Mouse (Mus musculus): Measurements from ENCODE around the gene Gm49510. TPM values are rescaled to one million over a fixed set of nuclear protein-coding genes. Genes with fewer than 3 reads are reported as not detected.

Gene Gm49510
- polyA plus RNA-seq, 1 experiment from 2014 or later: 1.0 TPM

- DNase-seq (ENCODE audit: low spot score): no peak
- H3K27me3 ChIP-seq (ENCODE audit: control insufficient read depth, insufficient read depth, low read length): no peaks in the 10 kb centered on the region
- no peaks in the 10 kb centered on the region for H3K9me3 ChIP-seq (ENCODE audit: control insufficient read depth, low read length)
- no peak for ATAC-seq (ENCODE audit: insufficient number of reproducible peaks, low FRiP score, low TSS enrichment, low read depth)
- H3K9ac ChIP-seq (ENCODE audit: low read length): no peak overlapping the region
- WGBS: 85% methylated on average over 5 of the region's 5 CpGs
- no peaks in the 10 kb centered on the region for H3K36me3 ChIP-seq (ENCODE audit: control insufficient read depth, insufficient read depth, low read length)
- H3K4me3 ChIP-seq (ENCODE audit: low read depth, low read length): no peak overlapping the region
- no peak overlapping the region for H3K27ac ChIP-seq (replicated peaks; ENCODE audit: low read depth, low read length)
- H3K4me1 ChIP-seq (ENCODE audit: control insufficient read depth, insufficient read depth, low read length): no peaks in the 10 kb centered on the region
- H3K4me2 ChIP-seq (ENCODE audit: low read depth, severe bottlenecking): no peak overlapping the region
These were observed 37.2 kb upstream of the Gm49510 start for GRCm38 (mm10) chr15:78862280-78862679.

- no peak for ATAC-seq (ENCODE audit: insufficient number of reproducible peaks, low FRiP score, low TSS enrichment, low read depth)
- Histone ChIP-seq H3K27me3 (ENCODE audit: control insufficient read depth, insufficient read depth, low read length) (no peaks in the 10 kb centered on the region), H3K36me3 (ENCODE audit: control insufficient read depth, insufficient read depth, low read length) (no peaks in the 10 kb centered on the region), H3K4me1 (ENCODE audit: control insufficient read depth, insufficient read depth, low read length) (no peaks in the 10 kb centered on the region), H3K4me2 (ENCODE audit: low read depth, severe bottlenecking) (no peak overlapping the region), H3K4me3 (ENCODE audit: low read depth, low read length) (no peak overlapping the region), H3K27ac (replicated peaks; ENCODE audit: low read depth, low read length) (no peak overlapping the region), H3K9ac (ENCODE audit: low read length) (no peak overlapping the region), H3K9me3 (ENCODE audit: control insufficient read depth, low read length) (no peaks in the 10 kb centered on the region)
- DNase-seq (ENCODE audit: low spot score): no peak
- 79% methylated on average over 2 of the region's 2 CpGs for WGBS
These were observed 36.3 kb upstream of the Gm49510 start for GRCm38 (mm10) chr15:78863154-78863553.

- no peak for ATAC-seq (ENCODE audit: insufficient number of reproducible peaks, low FRiP score, low TSS enrichment, low read depth)
- no peak overlapping the region for H3K4me2 ChIP-seq (ENCODE audit: low read depth, severe bottlenecking)
- WGBS: 50% methylated on average over 13 of the region's 13 CpGs
- no peak overlapping the region for H3K9ac ChIP-seq (ENCODE audit: low read length)
- no peak overlapping the region for H3K27ac ChIP-seq (replicated peaks; ENCODE audit: low read depth, low read length)
- H3K4me3 ChIP-seq (ENCODE audit: low read depth, low read length): no peak overlapping the region
- DNase-seq (ENCODE audit: low spot score): no peak
- no peaks in the 10 kb centered on the region for H3K9me3 ChIP-seq (ENCODE audit: control insufficient read depth, low read length)
- no peaks in the 10 kb centered on the region for H3K36me3 ChIP-seq (ENCODE audit: control insufficient read depth, insufficient read depth, low read length)
- H3K27me3 ChIP-seq (ENCODE audit: control insufficient read depth, insufficient read depth, low read length): no peaks in the 10 kb centered on the region
- H3K4me1 ChIP-seq (ENCODE audit: control insufficient read depth, insufficient read depth, low read length): peaks cover 4% of the 10 kb centered on the region; the same call in 1 of the 2 replicates
These were observed 35.6 kb upstream of the Gm49510 start for GRCm38 (mm10) chr15:78863852-78864253.

- Histone ChIP-seq H3K4me3 (ENCODE audit: low read depth, low read length) (no peak overlapping the region), H3K9me3 (ENCODE audit: control insufficient read depth, low read length) (no peaks in the 10 kb centered on the region), H3K4me1 (ENCODE audit: control insufficient read depth, insufficient read depth, low read length) (peaks cover 6% of the 10 kb centered on the region; the same call in 1 of the 2 replicates), H3K27me3 (ENCODE audit: control insufficient read depth, insufficient read depth, low read length) (no peaks in the 10 kb centered on the region), H3K9ac (ENCODE audit: low read length) (no peak overlapping the region; the same call in 1 of the 2 replicates), H3K27ac (replicated peaks; ENCODE audit: low read depth, low read length) (peak overlapping the region; percentile 85), H3K4me2 (ENCODE audit: low read depth, severe bottlenecking) (peak overlapping the region; percentile 16; the same call in 1 of the 2 replicates), H3K36me3 (ENCODE audit: control insufficient read depth, insufficient read depth, low read length) (no peaks in the 10 kb centered on the region)
- DNase-seq (ENCODE audit: low spot score) (peak; percentile 82), ATAC-seq (ENCODE audit: insufficient number of reproducible peaks, low FRiP score, low TSS enrichment, low read depth) (peak; percentile 58; the same call in 1 of the 2 replicates)
- 14% methylated on average over 9 of the region's 9 CpGs for WGBS
These were observed 31.1 kb upstream of the Gm49510 start for GRCm38 (mm10) chr15:78868398-78868797.

- no peaks in the 10 kb centered on the region for H3K27me3 ChIP-seq (ENCODE audit: control insufficient read depth, insufficient read depth, low read length)
- peaks cover 6% of the 10 kb centered on the region; the same call in 1 of the 2 replicates for H3K4me1 ChIP-seq (ENCODE audit: control insufficient read depth, insufficient read depth, low read length)
- DNase-seq (ENCODE audit: low spot score): peak; percentile 45
- H3K27ac ChIP-seq (replicated peaks; ENCODE audit: low read depth, low read length): peak overlapping the region; percentile 85
- ATAC-seq (ENCODE audit: insufficient number of reproducible peaks, low FRiP score, low TSS enrichment, low read depth): peak; percentile 32; the same call in 1 of the 2 replicates
- 61% methylated on average over 7 of the region's 7 CpGs for WGBS
- no peaks in the 10 kb centered on the region for H3K9me3 ChIP-seq (ENCODE audit: control insufficient read depth, low read length)
- H3K4me2 ChIP-seq (ENCODE audit: low read depth, severe bottlenecking): peak overlapping the region; percentile 16; the same call in 1 of the 2 replicates
- no peak overlapping the region for H3K4me3 ChIP-seq (ENCODE audit: low read depth, low read length)
- no peak overlapping the region; the same call in 1 of the 2 replicates for H3K9ac ChIP-seq (ENCODE audit: low read length)
- H3K36me3 ChIP-seq (ENCODE audit: control insufficient read depth, insufficient read depth, low read length): no peaks in the 10 kb centered on the region
These were observed 30.6 kb upstream of the Gm49510 start for GRCm38 (mm10) chr15:78868826-78869233.

- no peak overlapping the region for H3K27ac ChIP-seq (replicated peaks; ENCODE audit: low read depth, low read length)
- peak; percentile 66 for DNase-seq (ENCODE audit: low spot score)
- peaks cover 6% of the 10 kb centered on the region; the same call in 1 of the 2 replicates for H3K4me1 ChIP-seq (ENCODE audit: control insufficient read depth, insufficient read depth, low read length)
- H3K9me3 ChIP-seq (ENCODE audit: control insufficient read depth, low read length): no peaks in the 10 kb centered on the region
- WGBS: 23% methylated on average over 6 of the region's 6 CpGs
- no peak overlapping the region for H3K9ac ChIP-seq (ENCODE audit: low read length)
- H3K4me3 ChIP-seq (ENCODE audit: low read depth, low read length): no peak overlapping the region
- no peaks in the 10 kb centered on the region for H3K36me3 ChIP-seq (ENCODE audit: control insufficient read depth, insufficient read depth, low read length)
- no peak overlapping the region for H3K4me2 ChIP-seq (ENCODE audit: low read depth, severe bottlenecking)
- no peaks in the 10 kb centered on the region for H3K27me3 ChIP-seq (ENCODE audit: control insufficient read depth, insufficient read depth, low read length)
- no peak for ATAC-seq (ENCODE audit: insufficient number of reproducible peaks, low FRiP score, low TSS enrichment, low read depth)
These were observed 29.7 kb upstream of the Gm49510 start for GRCm38 (mm10) chr15:78869775-78870174.

GRCm38 (mm10) chr15:78872021-78872608, 27.4 kb upstream of the Gm49510 start:
- 56% methylated on average over 5 of the region's 5 CpGs for WGBS
- no peaks in the 10 kb centered on the region for H3K9me3 ChIP-seq (ENCODE audit: control insufficient read depth, low read length)
- no peak overlapping the region for H3K4me3 ChIP-seq (ENCODE audit: low read depth, low read length)
- no peak for ATAC-seq (ENCODE audit: insufficient number of reproducible peaks, low FRiP score, low TSS enrichment, low read depth)
- DNase-seq (ENCODE audit: low spot score): no peak
- no peak overlapping the region for H3K4me2 ChIP-seq (ENCODE audit: low read depth, severe bottlenecking)
- no peak overlapping the region for H3K9ac ChIP-seq (ENCODE audit: low read length)
- H3K36me3 ChIP-seq (ENCODE audit: control insufficient read depth, insufficient read depth, low read length): no peaks in the 10 kb centered on the region
- H3K27ac ChIP-seq (replicated peaks; ENCODE audit: low read depth, low read length): no peak overlapping the region
- H3K27me3 ChIP-seq (ENCODE audit: control insufficient read depth, insufficient read depth, low read length): no peaks in the 10 kb centered on the region
- H3K4me1 ChIP-seq (ENCODE audit: control insufficient read depth, insufficient read depth, low read length): peaks cover 8% of the 10 kb centered on the region; the same call in 1 of the 2 replicates

- no peak overlapping the region for H3K27ac ChIP-seq (replicated peaks; ENCODE audit: low read depth, low read length)
- no peak overlapping the region for H3K9ac ChIP-seq (ENCODE audit: low read length)
- H3K27me3 ChIP-seq (ENCODE audit: control insufficient read depth, insufficient read depth, low read length): no peaks in the 10 kb centered on the region
- no peak for DNase-seq (ENCODE audit: low spot score)
- ATAC-seq (ENCODE audit: insufficient number of reproducible peaks, low FRiP score, low TSS enrichment, low read depth): no peak
- no peaks in the 10 kb centered on the region for H3K36me3 ChIP-seq (ENCODE audit: control insufficient read depth, insufficient read depth, low read length)
- 52% methylated on average over 13 of the region's 13 CpGs for WGBS
- H3K4me2 ChIP-seq (ENCODE audit: low read depth, severe bottlenecking): no peak overlapping the region
- H3K4me1 ChIP-seq (ENCODE audit: control insufficient read depth, insufficient read depth, low read length): peaks cover 9% of the 10 kb centered on the region
- no peak overlapping the region for H3K4me3 ChIP-seq (ENCODE audit: low read depth, low read length)
- no peaks in the 10 kb centered on the region for H3K9me3 ChIP-seq (ENCODE audit: control insufficient read depth, low read length)
These were observed 25.5 kb upstream of the Gm49510 start for GRCm38 (mm10) chr15:78873803-78874435.
